Mouse (Mus musculus) heart, embryonic 16.5 days (tissue): ENCODE results near the gene Zbtb20. TPM values are rescaled to one million over a fixed set of nuclear protein-coding genes. Genes with fewer than 3 reads are reported as not detected.

ENCODE experiments used
- ATAC-seq: fragments of 200-750 bp; cut with Nextera tagmentation; replicated peaks from 2 replicates; pipeline ENCODE4 v1.8.0; 2017; ENCODE audit warnings: moderate number of reproducible peaks; ENCODE audit not compliant: insufficient read depth, low FRiP score; ENCODE audit errors: extremely low read depth
- H3K27ac ChIP-seq: fragments of 300-500 bp; sonication (generic); 2 replicates; pipeline ENCODE4 v1.5.1; 2014; ENCODE audit warnings: mild to moderate bottlenecking, low read length, control low read depth, moderate library complexity
- H3K27me3 ChIP-seq: fragments of 300-500 bp; sonication (generic); 2 replicates; pipeline ENCODE4 v1.6.1; 2014; ENCODE audit warnings: low read length, mixed read lengths; ENCODE audit not compliant: control insufficient read depth, insufficient read depth
- H3K36me3 ChIP-seq: fragments of 300-500 bp; sonication (generic); 2 replicates; pipeline ENCODE4 v1.6.1; 2014; ENCODE audit not compliant: control insufficient read depth, insufficient read depth
- H3K4me1 ChIP-seq: fragments of 300-500 bp; sonication (generic); 2 replicates; pipeline ENCODE4 v1.6.1; 2014; ENCODE audit warnings: low read length, mixed read lengths; ENCODE audit not compliant: control insufficient read depth, insufficient read depth
- H3K4me2 ChIP-seq: fragments of 300-500 bp; sonication (generic); 2 replicates; pipeline ENCODE4 v1.6.1; 2014; ENCODE audit warnings: low read depth, mild to moderate bottlenecking, control low read depth, low read length
- H3K4me3 ChIP-seq: fragments of 300-500 bp; sonication (generic); 2 replicates; pipeline ENCODE4 v1.5.1; 2014; ENCODE audit warnings: mild to moderate bottlenecking, control low read depth, low read length
- H3K9ac ChIP-seq: fragments of 300-500 bp; sonication (generic); 2 replicates; pipeline ENCODE4 v1.6.1; 2014; ENCODE audit warnings: low read length, control low read depth
- H3K9me3 ChIP-seq: fragments of 300-500 bp; sonication (generic); replicated peaks from 2 replicates; pipeline ENCODE4 v1.6.1; 2016; ENCODE audit warnings: low read length; ENCODE audit not compliant: control insufficient read depth
- WGBS: fragments of 180-500 bp; shearing (Covaris S2); extraction: QIAGEN DNeasy Blood & Tissue Kit; methylation state at CpG from one replicate; pipeline ENCODE4 v1.1.7; 2014; 5-methylcytosine and 5-hydroxymethylcytosine counted together
- polyA plus RNA-seq: library from polyadenylated mRNA; unstranded; fragments of >200 nt; fragmentation: Nextera tagmentation; extraction: Ambion mirVana; gene quantifications from 2 replicates; pipeline ENCODE4 v1.2.1, GENCODE M21; 2015

Zbtb20 gene
- polyA plus RNA-seq, 1 experiment from 2014 or later: 45.2 TPM

GRCm38 (mm10) chr16:43504556-43504955 lies 628.9 kb downstream of the Zbtb20 start:
- ATAC-seq: no peak

GRCm38 (mm10) chr16:43505314-43505950 lies 629.8 kb downstream of the Zbtb20 start:
- WGBS: 36% methylated on average over 9 of the region's 9 CpGs
- ATAC-seq: no peak; the same call in 1 of the 2 replicates
- Histone ChIP-seq H3K4me1 (peaks cover 28% of the 10 kb centered on the region), H3K27me3 (no peaks in the 10 kb centered on the region), H3K9ac (peak overlapping the region; percentile 65), H3K36me3 (no peaks in the 10 kb centered on the region), H3K4me2 (peak overlapping the region; percentile 72), H3K9me3 (no peaks in the 10 kb centered on the region), H3K27ac (peak overlapping the region; percentile 89), H3K4me3 (peak overlapping the region; percentile 42)

More at GRCm38 (mm10) chr16:43504556-43504955, 628.9 kb downstream of the Zbtb20 start:
- WGBS: 36% methylated on average over 1 of the region's 1 CpGs
- H3K36me3 ChIP-seq: no peaks in the 10 kb centered on the region
- peak overlapping the region; percentile 84 for H3K4me2 ChIP-seq
- peak overlapping the region; percentile 66 for H3K27ac ChIP-seq
- no peaks in the 10 kb centered on the region for H3K9me3 ChIP-seq
- H3K4me3 ChIP-seq: peak overlapping the region; percentile 60
- peaks cover 34% of the 10 kb centered on the region for H3K4me1 ChIP-seq
- no peaks in the 10 kb centered on the region for H3K27me3 ChIP-seq
- H3K9ac ChIP-seq: peak overlapping the region; percentile 82

- Histone ChIP-seq H3K4me1 (peaks cover 19% of the 10 kb centered on the region), H3K27me3 (no peaks in the 10 kb centered on the region), H3K4me3 (peak overlapping the region; percentile 42), H3K9me3 (no peaks in the 10 kb centered on the region), H3K4me2 (peak overlapping the region; percentile 72), H3K27ac (peak overlapping the region; percentile 89), H3K9ac (peak overlapping the region; percentile 65), H3K36me3 (no peaks in the 10 kb centered on the region)
- WGBS: 15% methylated on average over 9 of the region's 9 CpGs
- peak; percentile 37; the same call in 1 of the 2 replicates for ATAC-seq
These were observed 630.6 kb downstream of the Zbtb20 start for GRCm38 (mm10) chr16:43506189-43506751.

GRCm38 (mm10) chr16:43506771-43507405 lies 631.2 kb downstream of the Zbtb20 start:
- ATAC-seq: peak; percentile 61; the same call in 1 of the 2 replicates
- Histone ChIP-seq H3K4me1 (peaks cover 19% of the 10 kb centered on the region), H3K4me3 (peak overlapping the region; percentile 42), H3K9ac (peak overlapping the region; percentile 65), H3K4me2 (peak overlapping the region; percentile 72), H3K9me3 (no peaks in the 10 kb centered on the region), H3K27ac (peak overlapping the region; percentile 89), H3K36me3 (no peaks in the 10 kb centered on the region), H3K27me3 (no peaks in the 10 kb centered on the region)
- WGBS: 20% methylated on average over 10 of the region's 10 CpGs

GRCm38 (mm10) chr16:43508166-43508998 lies 632.7 kb downstream of the Zbtb20 start:
- Histone ChIP-seq H3K36me3 (no peaks in the 10 kb centered on the region), H3K4me1 (peaks cover 15% of the 10 kb centered on the region), H3K4me3 (peak overlapping the region; percentile 12), H3K27ac (peak overlapping the region; percentile 48), H3K9ac (peak overlapping the region; percentile 11; the same call in 1 of the 2 replicates), H3K4me2 (peak overlapping the region; percentile 44), H3K27me3 (no peaks in the 10 kb centered on the region), H3K9me3 (no peaks in the 10 kb centered on the region)
- no peak for ATAC-seq
- 65% methylated on average over 9 of the region's 9 CpGs for WGBS

GRCm38 (mm10) chr16:43510516-43510915 lies 634.8 kb downstream of the Zbtb20 start:
- Histone ChIP-seq H3K4me1 (peaks cover 18% of the 10 kb centered on the region), H3K27ac (no peak overlapping the region), H3K27me3 (no peaks in the 10 kb centered on the region), H3K36me3 (no peaks in the 10 kb centered on the region), H3K4me2 (no peak overlapping the region), H3K4me3 (no peak overlapping the region), H3K9ac (no peak overlapping the region), H3K9me3 (no peaks in the 10 kb centered on the region)
- ATAC-seq: no peak
- WGBS: 62% methylated on average over 5 of the region's 5 CpGs

- H3K4me1 ChIP-seq: peaks cover 13% of the 10 kb centered on the region
- H3K9me3 ChIP-seq: no peaks in the 10 kb centered on the region
- no peaks in the 10 kb centered on the region for H3K36me3 ChIP-seq
- no peak overlapping the region for H3K4me2 ChIP-seq
- no peak for ATAC-seq
- no peak overlapping the region for H3K4me3 ChIP-seq
- WGBS: 75% methylated on average over 4 of the region's 4 CpGs
- no peaks in the 10 kb centered on the region for H3K27me3 ChIP-seq
- H3K9ac ChIP-seq: no peak overlapping the region
- no peak overlapping the region for H3K27ac ChIP-seq
These were observed 635.9 kb downstream of the Zbtb20 start for GRCm38 (mm10) chr16:43511531-43511930.

GRCm38 (mm10) chr16:43513933-43514332 lies 638.3 kb downstream of the Zbtb20 start:
- Histone ChIP-seq H3K36me3 (no peaks in the 10 kb centered on the region), H3K4me3 (no peak overlapping the region), H3K9me3 (no peaks in the 10 kb centered on the region), H3K4me1 (peaks cover 6% of the 10 kb centered on the region), H3K27me3 (no peaks in the 10 kb centered on the region), H3K27ac (no peak overlapping the region), H3K9ac (no peak overlapping the region), H3K4me2 (no peak overlapping the region)
- 55% methylated on average over 5 of the region's 5 CpGs for WGBS
- ATAC-seq: no peak
